In genomic region chr12:85348338-85348737, GRCm38 (mm10) we compare ENCODE assay signal across 13 mouse cellular contexts. TPM values are rescaled to one million over a fixed set of nuclear protein-coding genes. Genes with fewer than 3 reads are reported as not detected.
DNase-seq lines count a peak whose midpoint lies in the region; ATAC-seq and TF ChIP-seq lines count a peak whose summit lies in the region.
"Had no signal": no experiment of that assay in that cellular context is flagged by ENCODE, and none has a peak within 500 bp of the region (broad histone marks: within the 10 kb centered on the region; RNA-seq: fewer than 3 reads in every experiment).

No protein-coding gene starts in this region.

- no peaks in the 10 kb centered on the region for H3K27me3 ChIP-seq in liver, adult 2 months (ENCODE audit: control insufficient read depth, insufficient read depth, low read length)
- H3K27me3 ChIP-seq in kidney, postnatal 0 days (ENCODE audit: insufficient read depth, low read length) = no peaks in the 10 kb centered on the region
- no peaks in the 10 kb centered on the region for H3K27me3 ChIP-seq in midbrain, postnatal 0 days (ENCODE audit: insufficient read depth, low read length)

- 0 out of 2 replicates have a peak overlapping the region, but pooled peaks have one; percentile 17 for H3K9ac ChIP-seq in liver, adult 2 months (ENCODE audit: low read depth, low read length)
- H3K9ac ChIP-seq in kidney, postnatal 0 days (ENCODE audit: low read depth, low read length) = no peak overlapping the region
- H3K9ac ChIP-seq in midbrain, postnatal 0 days (replicated peaks; ENCODE audit: low read length, poor library complexity, severe bottlenecking) = no peak overlapping the region

- peaks cover 9% of the 10 kb centered on the region for H3K4me1 ChIP-seq in liver, adult 2 months (ENCODE audit: control insufficient read depth, insufficient read depth, low read length)
- no peaks in the 10 kb centered on the region for H3K4me1 ChIP-seq in kidney, postnatal 0 days (replicated peaks; ENCODE audit: insufficient read depth, low read length)
- H3K4me1 ChIP-seq in midbrain, postnatal 0 days (ENCODE audit: insufficient read depth, low read length) = no peaks in the 10 kb centered on the region

- ATAC-seq in kidney, postnatal 0 days (replicated peaks; ENCODE audit: low FRiP score, low read depth) = no peak
- no peak for ATAC-seq in midbrain, postnatal 0 days (ENCODE audit: low FRiP score)
- ATAC-seq: hindbrain, embryonic 16.5 days had no signal

- intact Hi-C loops in gastrocnemius, adult 2 months (cut with DNase I) = loop anchor here (5.0 kb wide), 1 partner anchor 314 kb away; no protein-coding TSS in a partner anchor
- intact Hi-C loops in gastrocnemius, postnatal 36 days (cut with DNase I) = no loop called here

- TF ChIP-seq POLR2A in liver, adult 2 months (IDR thresholded peaks at IDR 0.05; ENCODE audit: extremely low read depth, insufficient read depth, low read length) = no peak

- TF ChIP-seq CTCF in gastrocnemius, adult 2 months (IDR thresholded peaks at IDR 0.05) = no peak
- TF ChIP-seq CTCF in liver, adult 2 months (IDR thresholded peaks at IDR 0.05; ENCODE audit: low read depth, low read length) = no peak
- no peak for TF ChIP-seq CTCF in kidney, postnatal 0 days (IDR thresholded peaks at IDR 0.05; ENCODE audit: low read depth)
- TF ChIP-seq CTCF in midbrain, postnatal 0 days (IDR thresholded peaks at IDR 0.05) = no peak

- no peak overlapping the region for H3K4me2 ChIP-seq in kidney, postnatal 0 days (ENCODE audit: low read length)
- no peak overlapping the region for H3K4me2 ChIP-seq in midbrain, postnatal 0 days (ENCODE audit: low read depth, low read length, poor library complexity, severe bottlenecking)

- no peak for DNase-seq in gastrocnemius, adult 2 months
- DNase-seq in gastrocnemius, postnatal 36 days = no peak
- DNase-seq in liver, adult 2 months (ENCODE audit: extremely low read depth, low read depth, low spot score) = peak; percentile 53
- no peak for DNase-seq in liver
- DNase-seq in kidney, postnatal 0 days (ENCODE audit: low spot score) = peak; percentile 60
- peak; percentile 46 to 59 for DNase-seq in monocyte, adult 2 months (ENCODE audit: low read depth in 1 of 2, low spot score in 2 of 2)
- DNase-seq in adrenal gland, postnatal 4 days (ENCODE audit: low spot score in 2 of 2) = no peak
- DNase-seq in midbrain, postnatal 0 days (ENCODE audit: low spot score) = no peak
- DNase-seq: adrenal gland, postnatal 36 days; B cell, adult 2 months; cerebellum, postnatal 25 days; retina, postnatal 1 day had no signal

- no peaks in the 10 kb centered on the region for H3K9me3 ChIP-seq in kidney, postnatal 0 days (replicated peaks; ENCODE audit: low read length)
- H3K9me3 ChIP-seq in midbrain, postnatal 0 days (ENCODE audit: low read length) = no peaks in the 10 kb centered on the region

- H3K79me2 ChIP-seq in liver, adult 2 months (ENCODE audit: control insufficient read depth, insufficient read depth, low read length) = no peaks in the 10 kb centered on the region; the same call in 1 of the 2 replicates

- H3K4me3 ChIP-seq in gastrocnemius, adult 2 months = no peak overlapping the region
- H3K4me3 ChIP-seq in liver, adult 2 months (ENCODE audit: insufficient read depth, low read depth, low read length) = no peak overlapping the region
- H3K4me3 ChIP-seq in kidney, postnatal 0 days (replicated peaks; ENCODE audit: low read depth, low read length) = no peak overlapping the region
- no peak overlapping the region for H3K4me3 ChIP-seq in midbrain, postnatal 0 days (ENCODE audit: low read depth, low read length)

- peaks cover 28% of the 10 kb centered on the region for H3K36me3 ChIP-seq in liver, adult 2 months (ENCODE audit: control insufficient read depth, insufficient read depth, low read length)
- H3K36me3 ChIP-seq in kidney, postnatal 0 days (ENCODE audit: insufficient read depth, low read length) = peaks cover 5% of the 10 kb centered on the region; the same call in 1 of the 2 replicates
- peaks cover 4% of the 10 kb centered on the region; the same call in 1 of the 2 replicates for H3K36me3 ChIP-seq in midbrain, postnatal 0 days (ENCODE audit: insufficient read depth, low read length)

- H3K27ac ChIP-seq in gastrocnemius, adult 2 months = peak overlapping the region; percentile 82
- H3K27ac ChIP-seq in liver, adult 2 months (replicated peaks; ENCODE audit: insufficient read depth, low read depth, low read length) = peak overlapping the region; percentile 80
- H3K27ac ChIP-seq in kidney, postnatal 0 days = 0 out of 2 replicates have a peak overlapping the region, but pooled peaks have one; percentile 47
- H3K27ac ChIP-seq in midbrain, postnatal 0 days (ENCODE audit: low read depth, low read length) = no peak overlapping the region

- WGBS in liver, adult 2 months = 72% methylated on average over 6 of the region's 6 CpGs
- 68% methylated on average over 6 of the region's 6 CpGs for WGBS in kidney, postnatal 0 days
- 80% methylated on average over 6 of the region's 6 CpGs for WGBS in midbrain, postnatal 0 days

RNA-seq across cellular contexts. Expression of gene Nek9, which starts 9.2 kb away (rescaled TPM):
- total RNA-seq in gastrocnemius, adult 2 months (2021) = 100 to 1,000 TPM in 1 of 2 experiments, 10 to 100 TPM in 1; 99.2 to 131 TPM
- 100 to 1,000 TPM in 1 of 2 experiments, 10 to 100 TPM in 1; 86.2 to 105 TPM for total RNA-seq in gastrocnemius, postnatal 36 days (2021)
- total RNA-seq in liver, adult 2 months (2014; rRNA removed) = 17.0 and 19.1 TPM in 2 replicates
- 13.7 and 14.0 TPM in 2 replicates for polyA plus RNA-seq in liver, adult 2 months (2012; rRNA removed)
- polyA plus RNA-seq in kidney, postnatal 0 days (2015; fragmentation: Nextera tagmentation; extraction: Ambion mirVana) = 15.5 and 16.4 TPM in 2 replicates
- 10 to 100 TPM; 76.7 to 77.0 TPM for total RNA-seq in adrenal gland, postnatal 4 days (2021)
- 16.5 and 22.8 TPM in 2 replicates for total RNA-seq in midbrain, postnatal 0 days (2014; rRNA removed)
- 7.1 and 7.5 TPM in 2 replicates for polyA plus RNA-seq in midbrain, postnatal 0 days (2015; fragmentation: Nextera tagmentation; extraction: Ambion mirVana)

RNA-seq across cellular contexts. Expression of gene Tmed10, which starts 26.3 kb away (rescaled TPM):
- total RNA-seq in gastrocnemius, adult 2 months (2021) = 100 to 1,000 TPM; 112 to 123 TPM
- 100 to 1,000 TPM; 103 to 110 TPM for total RNA-seq in gastrocnemius, postnatal 36 days (2021)
- 44.3 and 57.3 TPM in 2 replicates for total RNA-seq in liver, adult 2 months (2014; rRNA removed)
- 151 and 152 TPM in 2 replicates for polyA plus RNA-seq in liver, adult 2 months (2012; rRNA removed)
- 357 and 372 TPM in 2 replicates for polyA plus RNA-seq in kidney, postnatal 0 days (2015; fragmentation: Nextera tagmentation; extraction: Ambion mirVana)
- total RNA-seq in adrenal gland, postnatal 4 days (2021) = 100 to 1,000 TPM; 290 to 301 TPM
- total RNA-seq in midbrain, postnatal 0 days (2014; rRNA removed) = 68.2 and 68.6 TPM in 2 replicates
- 175 and 186 TPM in 2 replicates for polyA plus RNA-seq in midbrain, postnatal 0 days (2015; fragmentation: Nextera tagmentation; extraction: Ambion mirVana)

RNA-seq across cellular contexts. Expression of gene Zc2hc1c, which starts 59.9 kb away (rescaled TPM):
- total RNA-seq in gastrocnemius, adult 2 months (2021) = 1 to 10 TPM in 1 of 2 experiments, under 1 TPM in 1; 0.95 to 1.7 TPM
- 1 to 10 TPM in 1 of 2 experiments, under 1 TPM in 1; 0.72 to 1.0 TPM for total RNA-seq in gastrocnemius, postnatal 36 days (2021)
- 0.87 and 0.92 TPM in 2 replicates for total RNA-seq in liver, adult 2 months (2014; rRNA removed)
- polyA plus RNA-seq in liver, adult 2 months (2012; rRNA removed) = 0.48 and 0.57 TPM in 2 replicates
- polyA plus RNA-seq in kidney, postnatal 0 days (2015; fragmentation: Nextera tagmentation; extraction: Ambion mirVana) = 3.5 TPM in 2 replicates
- 1 to 10 TPM; 1.4 to 2.0 TPM for total RNA-seq in adrenal gland, postnatal 4 days (2021)
- 1.5 and 1.7 TPM in 2 replicates for total RNA-seq in midbrain, postnatal 0 days (2014; rRNA removed)
- 1.7 and 1.8 TPM in 2 replicates for polyA plus RNA-seq in midbrain, postnatal 0 days (2015; fragmentation: Nextera tagmentation; extraction: Ambion mirVana)

Comparison
In these comparisons a context has a peak if more than half of its experiments do, and no peak if none do; other contexts are left out.
1. DNase-seq: peak in liver, adult 2 months (single experiment), kidney, postnatal 0 days (single experiment) and monocyte, adult 2 months (2 of 2); none in gastrocnemius, adult 2 months (single experiment), gastrocnemius, postnatal 36 days (0 of 2), liver (single experiment), adrenal gland, postnatal 4 days (0 of 2) and midbrain, postnatal 0 days (single experiment).